1 mouse cellular context compared by ENCODE assay signal in the genomic region with DNA sequence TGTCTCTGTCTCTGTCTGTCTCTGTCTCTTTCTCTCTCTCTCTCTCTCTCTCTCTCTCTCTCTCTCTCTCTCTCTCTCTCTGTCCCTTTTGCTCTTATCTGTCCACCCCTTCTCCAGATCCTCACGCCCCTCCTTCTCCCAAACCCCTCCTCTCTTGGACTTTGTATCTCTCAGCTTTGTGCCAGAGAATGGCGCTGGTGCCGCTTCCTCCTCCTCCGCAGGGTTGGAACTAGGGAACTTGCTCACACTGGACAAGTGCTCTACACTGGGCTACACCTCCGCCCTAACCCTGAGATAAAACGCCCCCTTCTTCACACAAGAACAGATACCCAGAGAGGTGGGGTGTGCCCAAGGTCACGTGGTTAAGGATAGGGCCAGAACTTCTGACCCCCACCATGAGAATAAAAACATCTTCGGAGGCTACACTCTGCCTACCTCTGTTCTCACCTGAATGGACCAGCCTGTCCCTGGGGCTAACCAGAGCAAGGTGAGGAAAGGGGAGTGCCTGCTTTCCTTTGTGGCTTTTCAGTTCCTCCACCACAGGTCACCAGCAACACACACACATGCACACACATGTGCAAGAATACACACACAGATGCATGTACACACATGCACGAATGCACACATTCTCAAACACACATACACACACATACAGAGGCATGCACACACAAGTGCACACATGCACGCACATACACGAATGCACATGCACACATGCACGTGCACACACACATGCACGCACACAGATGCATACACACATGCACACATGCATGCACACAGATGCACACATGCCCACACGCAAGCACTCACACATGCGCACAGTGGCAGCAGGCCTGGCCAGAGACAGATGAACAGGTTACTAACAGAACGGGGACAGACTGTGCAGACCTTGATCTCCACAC.
A peak's percentile ranks its signal among the peaks of the same experiment; 100 is the strongest.
TF ChIP-seq lines count a peak whose summit lies in the region.

No protein-coding gene starts in this region.

TF ChIP-seq in MEL, 35 proteins besides CTCF, POLR2A, EP300 and RAD21:
- TF ChIP-seq ZMIZ1 (IDR thresholded peaks at IDR 0.05; ENCODE audit: low read depth, low read length) (no peak), SMC3 (IDR thresholded peaks at IDR 0.05; ENCODE audit: low read depth, low read length) (no peak), NRF1 (IDR thresholded peaks at IDR 0.05; ENCODE audit: insufficient read depth, low read depth, low read length, poor library complexity, severe bottlenecking) (no peak), MEF2A (IDR thresholded peaks at IDR 0.05; ENCODE audit: extremely low read depth, insufficient replicate concordance, low read depth, low read length, poor library complexity, severe bottlenecking) (no peak), TBP (IDR thresholded peaks at IDR 0.05; ENCODE audit: low read depth, low read length) (no peak), USF1 (IDR thresholded peaks at IDR 0.05; ENCODE audit: low read depth, low read length) (peak; percentile 72), POLR2AphosphoS2 (IDR thresholded peaks at IDR 0.05; ENCODE audit: low read length) (no peak), POLR2AphosphoS5 (IDR thresholded peaks at IDR 0.05; ENCODE audit: borderline replicate concordance, low read depth, low read length) (peak; percentile 78; the same call in 1 of the 2 replicates), MAZ (IDR thresholded peaks at IDR 0.05; ENCODE audit: low read depth, low read length) (no peak), CHD2 (IDR thresholded peaks at IDR 0.05; ENCODE audit: low read length) (no peak), ZKSCAN1 (IDR thresholded peaks at IDR 0.05; ENCODE audit: low read depth, low read length) (no peak)
